In the genomic region with DNA sequence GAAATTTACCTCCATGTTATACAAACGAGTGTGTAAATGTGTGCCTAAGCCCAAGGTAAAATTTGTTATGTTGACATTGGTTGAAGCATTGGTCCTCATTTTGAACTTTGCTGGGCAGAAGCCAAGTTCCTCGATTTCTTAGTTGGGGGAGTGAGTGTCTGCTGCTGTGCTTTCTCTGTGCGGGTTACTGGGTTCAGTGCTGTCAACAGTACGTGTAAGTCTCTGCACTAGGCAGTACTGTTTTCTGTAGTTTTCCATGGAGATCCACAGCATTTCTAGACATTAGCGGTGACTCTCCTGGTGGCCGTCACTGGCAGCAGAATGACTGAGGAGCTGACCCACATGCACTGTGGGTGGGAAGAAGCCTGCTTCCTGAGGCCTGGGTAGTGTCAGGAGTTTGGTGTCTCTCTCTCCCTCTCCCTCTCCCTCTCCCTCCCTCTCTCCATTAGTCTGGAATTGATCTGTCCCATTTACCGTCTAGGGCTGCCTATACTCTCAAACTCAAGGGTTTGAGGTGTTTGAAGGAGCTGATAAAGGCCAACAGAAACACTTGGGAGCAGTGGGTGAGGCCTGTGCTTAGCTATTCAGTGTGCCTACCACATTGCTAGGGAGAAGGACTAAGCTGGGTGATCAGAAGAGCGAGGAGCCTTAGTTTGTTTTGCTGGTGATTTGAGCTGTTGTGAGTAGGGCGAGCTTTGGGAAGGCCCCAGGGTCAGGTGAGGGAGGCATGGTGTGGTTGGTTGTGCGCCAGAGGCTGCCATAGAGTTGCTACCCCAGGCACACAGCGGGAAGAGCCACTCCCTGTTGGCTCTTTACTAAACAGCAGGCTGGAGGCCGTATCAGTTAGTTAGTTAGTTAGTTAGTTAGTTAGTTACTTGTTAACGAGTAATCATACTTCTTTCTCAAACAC, we compare ENCODE assay signal across 10 mouse cellular contexts. TPM values are rescaled to one million over a fixed set of nuclear protein-coding genes. Genes with fewer than 3 reads are reported as not detected.
DNase-seq lines count a peak whose midpoint lies in the region; ATAC-seq and TF ChIP-seq lines count a peak whose summit lies in the region.
"Had no signal": no experiment of that assay in that cellular context is flagged by ENCODE, and none has a peak within 500 bp of the region (broad histone marks: within the 10 kb centered on the region; RNA-seq: fewer than 3 reads in every experiment).

No protein-coding gene starts in this region.

- no peaks in the 10 kb centered on the region for H3K36me3 ChIP-seq in embryonic facial prominence, embryonic 11.5 days (replicated peaks; ENCODE audit: control insufficient read depth, insufficient read depth, low read depth, low read length)
- H3K36me3 ChIP-seq in embryonic facial prominence, embryonic 10.5 days (replicated peaks), result peaks cover 91% of the 10 kb centered on the region

- no peak overlapping the region for H3K4me2 ChIP-seq in embryonic facial prominence, embryonic 11.5 days (ENCODE audit: low read depth, low read length)
- H3K4me2 ChIP-seq: liver, embryonic 13.5 days had no signal

- intact Hi-C loops in left cerebral cortex, adult 2 months (cut with DNase I), result loop anchor here (5.0 kb wide), 1 partner anchor 69 kb away; no protein-coding TSS in a partner anchor
- intact Hi-C loops in left cerebral cortex, postnatal 14 days (cut with DNase I), result no loop called here

- no peaks in the 10 kb centered on the region; the same call in 1 of the 2 replicates for H3K4me1 ChIP-seq in embryonic facial prominence, embryonic 11.5 days (ENCODE audit: control insufficient read depth, insufficient read depth, low read length)
- peaks cover 32% of the 10 kb centered on the region for H3K4me1 ChIP-seq in embryonic facial prominence, embryonic 10.5 days
- peaks cover 36% of the 10 kb centered on the region for H3K4me1 ChIP-seq in bone marrow macrophage, adult 2 months (ENCODE audit: control insufficient read depth, insufficient read depth, low read length)

- WGBS in embryonic facial prominence, embryonic 11.5 days, result 74% methylated on average over 13 of the region's 13 CpGs
- WGBS in embryonic facial prominence, embryonic 10.5 days, result 76% methylated on average over 13 of the region's 13 CpGs

- H3K27ac ChIP-seq in embryonic facial prominence, embryonic 11.5 days (replicated peaks; ENCODE audit: low read depth, low read length), result no peak overlapping the region
- no peak overlapping the region for H3K27ac ChIP-seq in embryonic facial prominence, embryonic 10.5 days (replicated peaks)
- peak overlapping the region; percentile 57 for H3K27ac ChIP-seq in left cerebral cortex, adult 2 months
- peak overlapping the region; percentile 4; the same call in 1 of the 2 replicates for H3K27ac ChIP-seq in bone marrow macrophage, adult 2 months (ENCODE audit: insufficient read depth, low read depth, low read length)
- H3K27ac ChIP-seq: liver, embryonic 13.5 days had no signal

- no peaks in the 10 kb centered on the region for H3K9me3 ChIP-seq in embryonic facial prominence, embryonic 11.5 days (replicated peaks; ENCODE audit: control insufficient read depth, low read length)
- no peaks in the 10 kb centered on the region for H3K9me3 ChIP-seq in embryonic facial prominence, embryonic 10.5 days
- H3K9me3 ChIP-seq: liver, embryonic 13.5 days had no signal

- no peak for TF ChIP-seq POLR2A in bone marrow macrophage, adult 2 months (IDR thresholded peaks at IDR 0.05; ENCODE audit: borderline replicate concordance, low read depth, low read length)

- ATAC-seq in embryonic facial prominence, embryonic 11.5 days (replicated peaks; ENCODE audit: insufficient number of reproducible peaks, low FRiP score, low TSS enrichment, low read depth), result 0 out of 2 replicates have a peak, but pooled peaks have one; percentile 16
- no peak for ATAC-seq in activated CD4-positive, CD25-positive, alpha-beta regulatory T cell, adult 4 months

- DNase-seq in embryonic facial prominence, embryonic 11.5 days (ENCODE audit: low spot score), result no peak
- no peak for DNase-seq in embryonic facial prominence, embryonic 10.5 days (ENCODE audit: low spot score)
- DNase-seq in left cerebral cortex, adult 2 months (ENCODE audit: extremely low spot score in 1 of 2, low spot score in 2 of 2), result no peak
- no peak for DNase-seq in left cerebral cortex, postnatal 14 days (ENCODE audit: low spot score in 2 of 2)
- peak; percentile 46 to 60 for DNase-seq in kidney, postnatal 25 days
- no peak for DNase-seq in adipocyte (ENCODE audit: low spot score)
- DNase-seq: B cell, adult 2 months; liver, embryonic 13.5 days had no signal

- no peaks in the 10 kb centered on the region for H3K27me3 ChIP-seq in embryonic facial prominence, embryonic 11.5 days (ENCODE audit: control insufficient read depth, insufficient read depth, low read length)
- no peaks in the 10 kb centered on the region for H3K27me3 ChIP-seq in embryonic facial prominence, embryonic 10.5 days (replicated peaks; ENCODE audit: low read depth, poor library complexity, severe bottlenecking)
- H3K27me3 ChIP-seq: liver, embryonic 13.5 days had no signal

- no peak for TF ChIP-seq CTCF in left cerebral cortex, adult 2 months (IDR thresholded peaks at IDR 0.05)
- TF ChIP-seq CTCF in bone marrow macrophage, adult 2 months (IDR thresholded peaks at IDR 0.05; ENCODE audit: low read depth, low read length), result no peak

- no peak overlapping the region for H3K4me3 ChIP-seq in embryonic facial prominence, embryonic 11.5 days (ENCODE audit: low read depth, low read length)
- no peak overlapping the region for H3K4me3 ChIP-seq in embryonic facial prominence, embryonic 10.5 days
- H3K4me3 ChIP-seq in left cerebral cortex, adult 2 months, result no peak overlapping the region
- no peak overlapping the region for H3K4me3 ChIP-seq in bone marrow macrophage, adult 2 months (ENCODE audit: insufficient read depth, low read length)
- H3K4me3 ChIP-seq: liver, embryonic 13.5 days had no signal

- no peak overlapping the region for H3K9ac ChIP-seq in embryonic facial prominence, embryonic 11.5 days (replicated peaks; ENCODE audit: low read length)
- H3K9ac ChIP-seq: liver, embryonic 13.5 days had no signal

RNA-seq across cellular contexts. Expression of a gene that starts 45.8 kb away (rescaled TPM):
- polyA plus RNA-seq in embryonic facial prominence, embryonic 11.5 days (2014; fragmentation: Nextera tagmentation; extraction: Ambion mirVana), result 35.2 and 38.7 TPM in 2 replicates
- polyA plus RNA-seq in embryonic facial prominence, embryonic 10.5 days (2016; fragmentation: Nextera tagmentation; extraction: Ambion mirVana), result 39.7 and 41.9 TPM in 2 replicates
- 100 to 1,000 TPM; 179 to 187 TPM for total RNA-seq in left cerebral cortex, adult 2 months (2021)
- 100 to 1,000 TPM; 199 TPM for total RNA-seq in left cerebral cortex, postnatal 14 days (2021)
- 74.3 and 74.9 TPM in 2 replicates for polyA plus RNA-seq in bone marrow macrophage, adult 2 months (2012; ENCODE audit: insufficient read depth, insufficient read length, missing spikeins)
- 10 to 100 TPM; 35.4 to 42.5 TPM for polyA plus RNA-seq in activated CD4-positive, CD25-positive, alpha-beta regulatory T cell, adult 4 months (2017; shearing (Covaris generic))

Comparison
In these comparisons a context has a peak if more than half of its experiments do, and no peak if none do; other contexts are left out.
1. DNase-seq: peak in kidney, postnatal 25 days (2 of 2); none in embryonic facial prominence, embryonic 11.5 days (single experiment), embryonic facial prominence, embryonic 10.5 days (single experiment), left cerebral cortex, adult 2 months (0 of 2), left cerebral cortex, postnatal 14 days (0 of 2) and adipocyte (single experiment).
2. H3K27ac ChIP-seq: peak in left cerebral cortex, adult 2 months (single experiment) and bone marrow macrophage, adult 2 months (single experiment); none in embryonic facial prominence, embryonic 11.5 days (single experiment) and embryonic facial prominence, embryonic 10.5 days (single experiment).